11 mouse cellular contexts compared by ENCODE assay signal in the genomic region with DNA sequence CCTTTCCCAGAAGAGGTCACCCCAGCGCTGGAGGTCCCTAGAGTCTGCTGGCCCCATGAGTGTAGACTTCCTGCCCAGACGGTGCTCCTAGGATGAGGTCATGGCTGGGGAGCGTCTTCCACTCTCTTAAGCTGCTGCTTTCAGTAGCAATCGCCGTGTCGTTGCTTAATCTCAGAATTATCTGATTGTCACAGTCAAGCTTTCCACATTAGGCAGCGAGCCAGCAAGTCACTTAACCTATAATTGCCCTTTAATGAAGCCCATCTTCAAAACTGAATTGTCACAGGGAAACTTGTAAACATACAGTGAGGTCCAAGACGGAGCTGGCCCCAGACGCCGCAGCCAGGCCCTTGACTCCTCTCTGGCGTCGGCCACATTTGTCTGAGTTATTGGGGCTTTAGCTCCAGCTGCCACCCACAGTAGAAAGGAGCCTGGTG.
DNase-seq lines count a peak whose midpoint lies in the region; ATAC-seq and TF ChIP-seq lines count a peak whose summit lies in the region.
"Had no signal": no experiment of that assay in that cellular context is flagged by ENCODE, and none has a peak within 500 bp of the region (broad histone marks: within the 10 kb centered on the region; RNA-seq: fewer than 3 reads in every experiment).

No protein-coding gene starts in this region.

- intact Hi-C loops in heart, adult 2 months (cut with DNase I) = no loop called here

- no peak overlapping the region for H3K4me2 ChIP-seq in kidney, embryonic 15.5 days
- no peak overlapping the region for H3K4me2 ChIP-seq in forebrain, embryonic 12.5 days
- H3K4me2 ChIP-seq: hindbrain, embryonic 15.5 days; limb, embryonic 13.5 days had no signal

- no peak for TF ChIP-seq CTCF in heart, adult 2 months (IDR thresholded peaks at IDR 0.05)

- H3K9ac ChIP-seq in heart, adult 2 months (ENCODE audit: low read depth, low read length) = no peak overlapping the region
- no peak overlapping the region for H3K9ac ChIP-seq in kidney, embryonic 15.5 days
- no peak overlapping the region for H3K9ac ChIP-seq in forebrain, embryonic 12.5 days
- H3K9ac ChIP-seq: hindbrain, embryonic 15.5 days; limb, embryonic 13.5 days had no signal

- no peak overlapping the region for H3K4me3 ChIP-seq in heart, adult 2 months
- no peak overlapping the region for H3K4me3 ChIP-seq in kidney, embryonic 15.5 days (replicated peaks)
- no peak overlapping the region for H3K4me3 ChIP-seq in forebrain, embryonic 12.5 days (replicated peaks)
- H3K4me3 ChIP-seq: hindbrain, embryonic 15.5 days; limb, embryonic 13.5 days had no signal

- H3K27ac ChIP-seq in heart, adult 2 months = no peak overlapping the region
- H3K27ac ChIP-seq in kidney, embryonic 15.5 days = no peak overlapping the region
- H3K27ac ChIP-seq in forebrain, embryonic 12.5 days = no peak overlapping the region
- H3K27ac ChIP-seq: hindbrain, embryonic 15.5 days; limb, embryonic 13.5 days had no signal

- H3K27me3 ChIP-seq in heart, adult 2 months (ENCODE audit: control insufficient read depth, insufficient read depth, low read length) = no peaks in the 10 kb centered on the region
- peaks cover 13% of the 10 kb centered on the region; the same call in 1 of the 2 replicates for H3K27me3 ChIP-seq in kidney, embryonic 15.5 days
- H3K27me3 ChIP-seq in forebrain, embryonic 12.5 days = peaks cover 53% of the 10 kb centered on the region

- no peaks in the 10 kb centered on the region for H3K4me1 ChIP-seq in heart, adult 2 months (ENCODE audit: control insufficient read depth, insufficient read depth, low read length)
- H3K4me1 ChIP-seq in kidney, embryonic 15.5 days = peaks cover 26% of the 10 kb centered on the region
- peaks cover 25% of the 10 kb centered on the region for H3K4me1 ChIP-seq in forebrain, embryonic 12.5 days

- no peak for TF ChIP-seq POLR2A in heart, adult 2 months (IDR thresholded peaks at IDR 0.05; ENCODE audit: insufficient read depth, low read depth, low read length)

- 40% methylated on average over 12 of the region's 12 CpGs for WGBS in heart, adult 2 months
- WGBS in kidney, embryonic 15.5 days = 55% methylated on average over 12 of the region's 12 CpGs
- WGBS in forebrain, embryonic 12.5 days = 57% methylated on average over 12 of the region's 12 CpGs

- no peak for TF ChIP-seq EP300 in heart, adult 2 months (IDR thresholded peaks at IDR 0.05; ENCODE audit: insufficient read depth, low read depth, low read length)

- H3K9me3 ChIP-seq in kidney, embryonic 15.5 days (replicated peaks) = no peaks in the 10 kb centered on the region
- H3K9me3 ChIP-seq in forebrain, embryonic 12.5 days = no peaks in the 10 kb centered on the region
- H3K9me3 ChIP-seq: hindbrain, embryonic 15.5 days; limb, embryonic 13.5 days had no signal

- DNase-seq in heart, adult 2 months = peak; percentile 30 to 49
- DNase-seq in heart, adult 8-10 months (ENCODE audit: low spot score) = no peak
- peak; percentile 94 for DNase-seq in MN1 (ENCODE audit: low spot score)
- DNase-seq in lung, postnatal 14 days = peak; percentile 57
- no peak for DNase-seq in left cerebral cortex, adult 18-20 months (ENCODE audit: low spot score in 2 of 2)
- no peak for DNase-seq in B cell, adult 2 months
- DNase-seq: gastrocnemius, postnatal 14 days had no signal

- 0 out of 2 replicates have a peak, but pooled peaks have one; percentile 25 for ATAC-seq in kidney, embryonic 15.5 days (replicated peaks; ENCODE audit: low FRiP score)
- no peak for ATAC-seq in forebrain, embryonic 12.5 days (ENCODE audit: low FRiP score)

- H3K79me2 ChIP-seq in heart, adult 2 months (replicated peaks; ENCODE audit: control insufficient read depth, insufficient read depth, low read length) = no peaks in the 10 kb centered on the region

- H3K36me3 ChIP-seq in heart, adult 2 months (ENCODE audit: control insufficient read depth, insufficient read depth, low read length) = no peaks in the 10 kb centered on the region
- H3K36me3 ChIP-seq in kidney, embryonic 15.5 days = no peaks in the 10 kb centered on the region
- no peaks in the 10 kb centered on the region for H3K36me3 ChIP-seq in forebrain, embryonic 12.5 days (replicated peaks)
- H3K36me3 ChIP-seq: hindbrain, embryonic 15.5 days; limb, embryonic 13.5 days had no signal

Comparison
In these comparisons a context has a peak if more than half of its experiments do, and no peak if none do; other contexts are left out.
1. DNase-seq: peak in heart, adult 2 months (2 of 2), MN1 (single experiment) and lung, postnatal 14 days (single experiment); none in heart, adult 8-10 months (single experiment), left cerebral cortex, adult 18-20 months (0 of 2) and B cell, adult 2 months (0 of 2).